Mouse (Mus musculus): ENCODE measurements around the gene Ube2j1.

GRCm38 (mm10) chr4:32981617-32982016, 49.6 kb upstream of the Ube2j1 start:
- TF ChIP-seq CTCF (IDR thresholded peaks at IDR 0.05; ENCODE audit: control insufficient read depth, insufficient read depth, insufficient read length) = no peak
- no peak for TF ChIP-seq USF1 (IDR thresholded peaks at IDR 0.05; ENCODE audit: low read depth)
